ENCODE assay signal across 8 mouse cellular contexts in genomic region chr2:61402588-61403487, GRCm38 (mm10).
DNase-seq lines count a peak whose midpoint lies in the region; ATAC-seq lines count a peak whose summit lies in the region.

No protein-coding gene starts in this region.

- peaks cover 20% of the 10 kb centered on the region for H3K4me1 ChIP-seq in kidney, embryonic 15.5 days
- peaks cover 4% of the 10 kb centered on the region; the same call in 1 of the 2 replicates for H3K4me1 ChIP-seq in brown adipose tissue, adult 24 weeks (ENCODE audit: control insufficient read depth, insufficient read depth, insufficient read length, low read length)
- peaks cover 25% of the 10 kb centered on the region for H3K4me1 ChIP-seq in hindbrain, embryonic 10.5 days (replicated peaks)

- WGBS in kidney, embryonic 15.5 days = 6% methylated on average over 15 of the region's 15 CpGs
- 8% methylated on average over 15 of the region's 15 CpGs for WGBS in hindbrain, embryonic 10.5 days

- peak overlapping the region; percentile 28; the same call in 1 of the 2 replicates for H3K9ac ChIP-seq in kidney, embryonic 15.5 days

- no peaks in the 10 kb centered on the region for H3K9me3 ChIP-seq in kidney, embryonic 15.5 days (replicated peaks)
- H3K9me3 ChIP-seq in hindbrain, embryonic 10.5 days = peaks cover 2% of the 10 kb centered on the region; the same call in 1 of the 2 replicates

- intact Hi-C loops in left cerebral cortex, postnatal 4 days (cut with DNase I) = loop anchor here (5.0 to 10.0 kb wide), 3 partner anchors 438 to 681 kb away; partner anchors contain the start of genes Itgb6 and Rbms1

- no peak overlapping the region for H3K27ac ChIP-seq in kidney, embryonic 15.5 days
- peak overlapping the region; percentile 30; the same call in 1 of the 2 replicates for H3K27ac ChIP-seq in brown adipose tissue, adult 24 weeks (replicated peaks; ENCODE audit: low read depth, low read length)
- peak overlapping the region; percentile 67 for H3K27ac ChIP-seq in hindbrain, embryonic 10.5 days

- H3K36me3 ChIP-seq in kidney, embryonic 15.5 days = no peaks in the 10 kb centered on the region
- no peaks in the 10 kb centered on the region for H3K36me3 ChIP-seq in hindbrain, embryonic 10.5 days

- no peaks in the 10 kb centered on the region for H3K27me3 ChIP-seq in kidney, embryonic 15.5 days
- 0 out of 2 replicates have a peak, but pooled peaks cover 3% of the 10 kb centered on the region for H3K27me3 ChIP-seq in hindbrain, embryonic 10.5 days (ENCODE audit: insufficient read depth, poor library complexity, severe bottlenecking)

- H3K4me3 ChIP-seq in kidney, embryonic 15.5 days (replicated peaks) = peak overlapping the region; percentile 41
- H3K4me3 ChIP-seq in brown adipose tissue, adult 24 weeks (ENCODE audit: insufficient read depth, low read depth, low read length) = peak overlapping the region; percentile 18; the same call in 1 of the 2 replicates
- peak overlapping the region; percentile 49 for H3K4me3 ChIP-seq in hindbrain, embryonic 10.5 days

- no peak for DNase-seq in kidney, postnatal 25 days
- DNase-seq in hindbrain, embryonic 10.5 days (ENCODE audit: low spot score) = no peak
- no peak for DNase-seq in right cerebral cortex, adult 18-20 months
- no peak for DNase-seq in left cerebral cortex, postnatal 4 days

- peak overlapping the region; percentile 62 for H3K4me2 ChIP-seq in kidney, embryonic 15.5 days

- no peak for ATAC-seq in kidney, embryonic 15.5 days (replicated peaks; ENCODE audit: low FRiP score)
- ATAC-seq in megakaryocyte, adult 5-6 weeks (ENCODE audit: poor library complexity, severe bottlenecking) = 0 out of 2 replicates have a peak, but pooled peaks have one; percentile 21
- no peak for ATAC-seq in megakaryocyte progenitor cell, adult 5-6 weeks (replicated peaks; ENCODE audit: poor library complexity)
